Mouse (Mus musculus): Measurements from ENCODE around the gene 4921517D22Rik. TPM values are rescaled to one million over a fixed set of nuclear protein-coding genes. Genes with fewer than 3 reads are reported as not detected.
"Not testable (repeated sequence)": the region's sequence is repeated elsewhere in the genome, so short reads cannot be mapped to it uniquely, and the experiment has no call there.

Gene 4921517D22Rik
- total and polyA plus RNA-seq, 2 experiments, result not detected

GRCm38 (mm10) chr13:59733936-59734335 is 40.0 kb upstream of the 4921517D22Rik start:
- DNase-seq (ENCODE audit: extremely low read depth, low read depth, low spot score), result no peak
- TF ChIP-seq POLR2A (IDR thresholded peaks at IDR 0.05; ENCODE audit: extremely low read depth, insufficient read depth, low read length) (no peak), CTCF (IDR thresholded peaks at IDR 0.05; ENCODE audit: low read depth, low read length) (no peak)
- Histone ChIP-seq H3K4me1 (ENCODE audit: control insufficient read depth, insufficient read depth, low read length) (no peaks in the 10 kb centered on the region), H3K27ac (replicated peaks; ENCODE audit: insufficient read depth, low read depth, low read length) (no peak overlapping the region), H3K27me3 (ENCODE audit: control insufficient read depth, insufficient read depth, low read length) (no peaks in the 10 kb centered on the region), H3K36me3 (ENCODE audit: control insufficient read depth, insufficient read depth, low read length) (no peaks in the 10 kb centered on the region), H3K79me2 (ENCODE audit: control insufficient read depth, insufficient read depth, low read length) (no peaks in the 10 kb centered on the region), H3K9ac (ENCODE audit: low read depth, low read length) (no peak overlapping the region), H3K4me3 (ENCODE audit: insufficient read depth, low read depth, low read length) (no peak overlapping the region)
- 90% methylated on average over 4 of the region's 4 CpGs for WGBS

DNA sequence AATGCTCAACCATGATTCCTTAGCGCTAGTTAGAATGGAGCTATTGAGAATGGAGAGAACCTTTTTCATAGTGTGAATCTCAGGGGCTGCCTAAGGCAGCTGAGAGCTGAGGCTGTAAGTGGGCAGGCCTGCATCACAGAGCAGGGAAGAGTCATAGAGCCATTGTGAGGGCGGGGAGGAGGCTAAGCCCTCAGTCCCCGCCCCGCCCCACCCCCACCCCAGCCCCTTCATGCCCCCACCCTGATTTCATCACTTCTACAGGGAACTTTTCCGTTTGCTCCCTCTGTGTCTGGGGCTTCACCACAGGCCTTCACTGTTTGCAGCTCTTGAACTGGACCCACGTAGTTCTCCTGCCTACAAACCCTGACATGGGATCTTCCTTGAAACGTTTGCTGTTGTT is 37.7 kb upstream of the 4921517D22Rik start, which contains the start of gene Spata31d1d:
Gene Spata31d1d (minus strand): TSS at position 101 of the 400 bp plus-strand sequence.
- TF ChIP-seq CTCF (IDR thresholded peaks at IDR 0.05; ENCODE audit: low read depth, low read length) (no peak), POLR2A (IDR thresholded peaks at IDR 0.05; ENCODE audit: extremely low read depth, insufficient read depth, low read length) (no peak)
- Histone ChIP-seq H3K4me1 (ENCODE audit: control insufficient read depth, insufficient read depth, low read length) (no peaks in the 10 kb centered on the region), H3K4me3 (ENCODE audit: insufficient read depth, low read depth, low read length) (no peak within 1 kb of the TSS), H3K9ac (ENCODE audit: low read depth, low read length) (no peak within 1 kb of the TSS), H3K27me3 (ENCODE audit: control insufficient read depth, insufficient read depth, low read length) (no peaks in the 10 kb centered on the region), H3K79me2 (ENCODE audit: control insufficient read depth, insufficient read depth, low read length) (no peaks in the 10 kb centered on the region), H3K36me3 (ENCODE audit: control insufficient read depth, insufficient read depth, low read length) (no peaks in the 10 kb centered on the region), H3K27ac (replicated peaks; ENCODE audit: insufficient read depth, low read depth, low read length) (no peak within 1 kb of the TSS)
- WGBS, result 44% methylated on average over 7 of the region's 7 CpGs
- DNase-seq (ENCODE audit: extremely low read depth, low read depth, low spot score), result no peak

GRCm38 (mm10) chr13:59728378-59729093 is 34.6 kb upstream of the 4921517D22Rik start:
- 0 out of 2 replicates have a peak, but pooled peaks cover 2% of the 10 kb centered on the region for H3K27me3 ChIP-seq (ENCODE audit: control insufficient read depth, insufficient read depth, low read length)
- no peaks in the 10 kb centered on the region for H3K36me3 ChIP-seq (ENCODE audit: control insufficient read depth, insufficient read depth, low read length)
- H3K4me3 ChIP-seq (ENCODE audit: insufficient read depth, low read depth, low read length), result no peak overlapping the region
- peak; percentile 41 for DNase-seq (ENCODE audit: extremely low read depth, low read depth, low spot score)
- TF ChIP-seq CTCF (IDR thresholded peaks at IDR 0.05; ENCODE audit: low read depth, low read length) (peak; percentile 91), POLR2A (IDR thresholded peaks at IDR 0.05; ENCODE audit: extremely low read depth, insufficient read depth, low read length) (no peak)
- no peak overlapping the region for H3K9ac ChIP-seq (ENCODE audit: low read depth, low read length)
- no peak overlapping the region for H3K27ac ChIP-seq (replicated peaks; ENCODE audit: insufficient read depth, low read depth, low read length)
- H3K4me1 ChIP-seq (ENCODE audit: control insufficient read depth, insufficient read depth, low read length), result no peaks in the 10 kb centered on the region
- WGBS, result 22% methylated on average over 7 of the region's 7 CpGs
- no peaks in the 10 kb centered on the region for H3K79me2 ChIP-seq (ENCODE audit: control insufficient read depth, insufficient read depth, low read length)

DNA sequence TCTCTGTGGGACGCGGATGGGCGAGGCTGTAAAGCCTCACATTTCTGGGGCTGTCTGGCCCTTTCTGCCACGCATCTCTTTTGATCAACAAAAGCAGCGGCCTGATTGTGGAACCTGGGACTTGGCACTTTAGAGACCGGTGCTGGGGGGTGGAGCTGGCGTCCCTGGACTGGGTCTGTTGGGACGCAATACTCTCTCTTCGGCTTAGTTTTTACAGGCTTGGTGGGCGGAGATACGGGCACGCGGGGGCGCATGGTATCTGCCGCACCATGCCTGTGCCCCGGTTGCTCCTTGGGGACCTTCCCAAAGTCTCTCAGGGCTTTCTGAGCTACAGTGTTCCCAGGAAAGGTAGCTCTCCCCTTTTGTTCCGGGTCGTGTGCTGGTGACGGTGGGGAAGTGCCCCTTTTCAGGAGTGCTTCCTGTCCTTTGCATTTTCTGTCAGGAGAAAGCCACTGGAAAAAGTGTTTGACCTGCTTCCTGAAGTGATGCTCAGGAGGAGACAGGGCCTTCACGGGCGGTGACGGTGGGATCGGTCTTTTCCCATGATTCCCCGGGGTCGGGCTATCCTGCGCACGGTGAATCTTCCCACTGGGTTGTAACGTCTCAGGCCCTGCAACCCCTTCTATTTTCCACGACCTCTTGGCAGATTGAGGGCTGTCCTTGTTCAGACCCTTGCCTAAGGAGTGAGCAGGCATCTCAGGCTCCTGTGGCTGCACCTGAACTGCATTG is 32.4 kb upstream of the 4921517D22Rik start:
- TF ChIP-seq CTCF (IDR thresholded peaks at IDR 0.05; ENCODE audit: low read depth, low read length) (no peak), POLR2A (IDR thresholded peaks at IDR 0.05; ENCODE audit: extremely low read depth, insufficient read depth, low read length) (no peak)
- no peaks in the 10 kb centered on the region for H3K79me2 ChIP-seq (ENCODE audit: control insufficient read depth, insufficient read depth, low read length)
- no peak for DNase-seq (ENCODE audit: extremely low read depth, low read depth, low spot score)
- WGBS, result 34% methylated on average over 29 of the region's 29 CpGs
- H3K36me3 ChIP-seq (ENCODE audit: control insufficient read depth, insufficient read depth, low read length), result no peaks in the 10 kb centered on the region
- 0 out of 2 replicates have a peak, but pooled peaks cover 2% of the 10 kb centered on the region for H3K27me3 ChIP-seq (ENCODE audit: control insufficient read depth, insufficient read depth, low read length)
- H3K27ac ChIP-seq (replicated peaks; ENCODE audit: insufficient read depth, low read depth, low read length), result no peak overlapping the region
- no peaks in the 10 kb centered on the region for H3K4me1 ChIP-seq (ENCODE audit: control insufficient read depth, insufficient read depth, low read length)
- no peak overlapping the region for H3K9ac ChIP-seq (ENCODE audit: low read depth, low read length)
- no peak overlapping the region for H3K4me3 ChIP-seq (ENCODE audit: insufficient read depth, low read depth, low read length)

- not testable (repeated sequence) for H3K36me3 ChIP-seq (ENCODE audit: control insufficient read depth, insufficient read depth, low read length); H3K79me2 ChIP-seq (ENCODE audit: control insufficient read depth, insufficient read depth, low read length); H3K9ac ChIP-seq (ENCODE audit: low read depth, low read length); H3K4me1 ChIP-seq (ENCODE audit: control insufficient read depth, insufficient read depth, low read length); H3K27me3 ChIP-seq (ENCODE audit: control insufficient read depth, insufficient read depth, low read length); H3K4me3 ChIP-seq (ENCODE audit: insufficient read depth, low read depth, low read length); DNase-seq (ENCODE audit: extremely low read depth, low read depth, low spot score); H3K27ac ChIP-seq (replicated peaks; ENCODE audit: insufficient read depth, low read depth, low read length)
- WGBS, result 84% methylated on average over 1 of the region's 1 CpGs
These were observed 28.2 kb upstream of the 4921517D22Rik start for GRCm38 (mm10) chr13:59722089-59722488.

GRCm38 (mm10) chr13:59719475-59719874 is 25.6 kb upstream of the 4921517D22Rik start:
- Histone ChIP-seq H3K4me1 (ENCODE audit: control insufficient read depth, insufficient read depth, low read length) (no peaks in the 10 kb centered on the region), H3K9ac (ENCODE audit: low read depth, low read length) (no peak overlapping the region), H3K4me3 (ENCODE audit: insufficient read depth, low read depth, low read length) (no peak overlapping the region), H3K36me3 (ENCODE audit: control insufficient read depth, insufficient read depth, low read length) (no peaks in the 10 kb centered on the region), H3K79me2 (ENCODE audit: control insufficient read depth, insufficient read depth, low read length) (no peaks in the 10 kb centered on the region), H3K27ac (replicated peaks; ENCODE audit: insufficient read depth, low read depth, low read length) (no peak overlapping the region), H3K27me3 (ENCODE audit: control insufficient read depth, insufficient read depth, low read length) (no peaks in the 10 kb centered on the region)
- WGBS, result 93% methylated on average over 1 of the region's 1 CpGs
- TF ChIP-seq POLR2A (IDR thresholded peaks at IDR 0.05; ENCODE audit: extremely low read depth, insufficient read depth, low read length) (no peak), CTCF (IDR thresholded peaks at IDR 0.05; ENCODE audit: low read depth, low read length) (no peak)
- DNase-seq (ENCODE audit: extremely low read depth, low read depth, low spot score), result no peak

- DNase-seq (ENCODE audit: extremely low read depth, low read depth, low spot score); H3K27me3 ChIP-seq (ENCODE audit: control insufficient read depth, insufficient read depth, low read length); H3K4me3 ChIP-seq (ENCODE audit: insufficient read depth, low read depth, low read length); H3K4me1 ChIP-seq (ENCODE audit: control insufficient read depth, insufficient read depth, low read length); H3K79me2 ChIP-seq (ENCODE audit: control insufficient read depth, insufficient read depth, low read length); H3K27ac ChIP-seq (replicated peaks; ENCODE audit: insufficient read depth, low read depth, low read length); H3K9ac ChIP-seq (ENCODE audit: low read depth, low read length); H3K36me3 ChIP-seq (ENCODE audit: control insufficient read depth, insufficient read depth, low read length): not testable (repeated sequence)
- 36% methylated on average over 6 of the region's 6 CpGs for WGBS
These were observed 25.0 kb upstream of the 4921517D22Rik start for GRCm38 (mm10) chr13:59718857-59719440.

Data from liver, adult 2 months (tissue).